Mouse (Mus musculus) kidney, adult 2 months (tissue): ENCODE results near the gene Cracr2a.

Source experiments
- CTCF ChIP-seq: fragments of 200-500 bp; conservative IDR thresholded peaks from 2 replicates; pipeline ENCODE4 v1.5.1; 2011; ENCODE audit warnings: low read depth, mild to moderate bottlenecking, control low read depth, low read length, moderate library complexity, mixed read lengths; ENCODE audit not compliant: insufficient read depth, insufficient read length
- POLR2A ChIP-seq: fragments of 200-500 bp; IDR thresholded peaks from one replicate; pipeline ENCODE4 v1.6.1; 2011; ENCODE audit warnings: low read depth, low read length, control low read depth

DNA sequence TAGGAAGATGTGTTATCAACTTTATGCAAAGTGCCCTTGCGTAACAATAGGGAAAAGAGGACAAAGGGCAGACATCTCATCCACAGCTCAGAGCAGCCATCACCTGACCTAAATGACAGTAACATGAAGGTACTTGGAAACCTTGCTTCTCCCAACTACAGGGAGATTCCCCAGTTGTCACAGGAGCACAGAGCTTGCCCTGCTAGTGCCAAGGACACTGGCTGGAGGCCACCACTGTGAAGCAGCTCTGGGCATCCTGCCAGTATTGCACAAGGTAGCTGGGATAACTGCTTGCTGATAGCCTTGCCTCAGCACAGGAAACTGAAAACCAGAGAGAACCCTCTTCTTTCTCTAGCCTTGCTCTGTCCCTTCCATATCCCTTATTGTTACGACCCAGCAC, 31.7 kb upstream of the Cracr2a start:
- no peak for TF ChIP-seq CTCF
- no peak for TF ChIP-seq POLR2A
